Mouse (Mus musculus): ENCODE data around the gene Adss. TPM values are rescaled to one million over a fixed set of nuclear protein-coding genes. Genes with fewer than 3 reads are reported as not detected.
"Not testable (repeated sequence)": the region's sequence is repeated elsewhere in the genome, so short reads cannot be mapped to it uniquely, and the experiment has no call there.

The Adss gene
- 38.1 and 39.8 TPM in 2 replicates for polyA plus RNA-seq (2015; fragmentation: Nextera tagmentation; extraction: Ambion mirVana)

GRCm38 (mm10) chr1:177796193-177796939 lies at the start of gene Adss:
Adss (minus strand) TSS chr1:177796511.
- no peaks in the 10 kb centered on the region for H3K36me3 ChIP-seq
- ATAC-seq (ENCODE audit: insufficient number of reproducible peaks, low FRiP score, low TSS enrichment, low read depth): peak; percentile 100
- WGBS: under 1% methylated on average over 50 of the region's 64 CpGs
- no peaks in the 10 kb centered on the region for H3K9me3 ChIP-seq
- H3K27ac ChIP-seq: peak within 1 kb of the TSS; percentile 97
- H3K9ac ChIP-seq: peak within 1 kb of the TSS; percentile 88
- no peaks in the 10 kb centered on the region for H3K27me3 ChIP-seq
- H3K4me2 ChIP-seq: peak within 1 kb of the TSS; percentile 64
- peaks cover 7% of the 10 kb centered on the region; the same call in 1 of the 2 replicates for H3K4me1 ChIP-seq
- H3K4me3 ChIP-seq: peak within 1 kb of the TSS; percentile 95

GRCm38 (mm10) chr1:177845812-177846211 lies 49.5 kb upstream of the Adss start:
- not testable (repeated sequence) for ATAC-seq (ENCODE audit: insufficient number of reproducible peaks, low FRiP score, low TSS enrichment, low read depth); H3K27me3 ChIP-seq; H3K4me2 ChIP-seq; H3K9me3 ChIP-seq; H3K4me3 ChIP-seq; H3K9ac ChIP-seq; H3K27ac ChIP-seq; H3K4me1 ChIP-seq; H3K36me3 ChIP-seq
- WGBS: 42% methylated on average over 3 of the region's 3 CpGs

- not testable (repeated sequence) for ATAC-seq (ENCODE audit: insufficient number of reproducible peaks, low FRiP score, low TSS enrichment, low read depth); H3K9me3 ChIP-seq
These were observed 31.5 kb upstream of the Adss start for GRCm38 (mm10) chr1:177827776-177828175.

GRCm38 (mm10) chr1:177806772-177807171 lies 10.5 kb upstream of the Adss start:
- H3K27me3 ChIP-seq; H3K4me2 ChIP-seq; H3K9ac ChIP-seq; ATAC-seq (ENCODE audit: insufficient number of reproducible peaks, low FRiP score, low TSS enrichment, low read depth); H3K27ac ChIP-seq; H3K36me3 ChIP-seq; H3K9me3 ChIP-seq; H3K4me3 ChIP-seq; H3K4me1 ChIP-seq: not testable (repeated sequence)
- 40% methylated on average over 1 of the region's 1 CpGs for WGBS

More at GRCm38 (mm10) chr1:177827776-177828175, 31.5 kb upstream of the Adss start:
- H3K9ac ChIP-seq, H3K27ac ChIP-seq, H3K4me3 ChIP-seq, H3K4me1 ChIP-seq, H3K36me3 ChIP-seq, H3K27me3 ChIP-seq, H3K4me2 ChIP-seq: not testable (repeated sequence)
- WGBS: 69% methylated on average over 4 of the region's 4 CpGs

- Histone ChIP-seq H3K9ac (no peak overlapping the region), H3K27ac (no peak overlapping the region), H3K4me2 (no peak overlapping the region), H3K27me3 (no peaks in the 10 kb centered on the region), H3K36me3 (no peaks in the 10 kb centered on the region), H3K4me1 (no peaks in the 10 kb centered on the region), H3K9me3 (no peaks in the 10 kb centered on the region), H3K4me3 (no peak overlapping the region)
- 84% methylated on average over 2 of the region's 2 CpGs for WGBS
- ATAC-seq (ENCODE audit: insufficient number of reproducible peaks, low FRiP score, low TSS enrichment, low read depth): no peak
These were observed 7.2 kb upstream of the Adss start for GRCm38 (mm10) chr1:177803511-177803910.

GRCm38 (mm10) chr1:177797151-177797755 lies 942 bp upstream of the Adss start:
- H3K4me1 ChIP-seq: peaks cover 7% of the 10 kb centered on the region; the same call in 1 of the 2 replicates
- peak overlapping the region; percentile 20; the same call in 1 of the 2 replicates for H3K4me2 ChIP-seq
- 68% methylated on average over 8 of the region's 8 CpGs for WGBS
- H3K4me3 ChIP-seq: no peak overlapping the region
- H3K9me3 ChIP-seq: no peaks in the 10 kb centered on the region
- no peak overlapping the region for H3K27ac ChIP-seq
- ATAC-seq (ENCODE audit: insufficient number of reproducible peaks, low FRiP score, low TSS enrichment, low read depth): no peak
- no peak overlapping the region for H3K9ac ChIP-seq
- H3K36me3 ChIP-seq: no peaks in the 10 kb centered on the region
- no peaks in the 10 kb centered on the region for H3K27me3 ChIP-seq

GRCm38 (mm10) chr1:177795421-177796192 lies 704 bp downstream of the Adss start:
- peak overlapping the region; percentile 95 for H3K4me3 ChIP-seq
- under 1% methylated on average over 41 of the region's 41 CpGs for WGBS
- no peaks in the 10 kb centered on the region for H3K36me3 ChIP-seq
- no peaks in the 10 kb centered on the region for H3K9me3 ChIP-seq
- H3K27ac ChIP-seq: peak overlapping the region; percentile 97
- peak; percentile 12; the same call in 1 of the 2 replicates for ATAC-seq (ENCODE audit: insufficient number of reproducible peaks, low FRiP score, low TSS enrichment, low read depth)
- no peaks in the 10 kb centered on the region for H3K27me3 ChIP-seq
- H3K9ac ChIP-seq: peak overlapping the region; percentile 88
- H3K4me2 ChIP-seq: peak overlapping the region; percentile 64
- peaks cover 7% of the 10 kb centered on the region; the same call in 1 of the 2 replicates for H3K4me1 ChIP-seq

GRCm38 (mm10) chr1:177794866-177795265 lies 1.4 kb downstream of the Adss start:
- Histone ChIP-seq H3K9ac (peak overlapping the region; percentile 26; the same call in 1 of the 2 replicates), H3K4me1 (peaks cover 7% of the 10 kb centered on the region; the same call in 1 of the 2 replicates), H3K27me3 (no peaks in the 10 kb centered on the region), H3K36me3 (no peaks in the 10 kb centered on the region), H3K9me3 (no peaks in the 10 kb centered on the region), H3K4me3 (peak overlapping the region; percentile 95), H3K4me2 (peak overlapping the region; percentile 64), H3K27ac (peak overlapping the region; percentile 24)
- ATAC-seq (ENCODE audit: insufficient number of reproducible peaks, low FRiP score, low TSS enrichment, low read depth): no peak
- 3% methylated on average over 8 of the region's 8 CpGs for WGBS

GRCm38 (mm10) chr1:177792835-177793234 lies 3.5 kb downstream of the Adss start:
- Histone ChIP-seq H3K9me3 (no peaks in the 10 kb centered on the region; the same call in 1 of the 2 replicates), H3K27me3 (no peaks in the 10 kb centered on the region), H3K4me2 (no peak overlapping the region), H3K27ac (no peak overlapping the region), H3K36me3 (no peaks in the 10 kb centered on the region), H3K4me3 (no peak overlapping the region), H3K9ac (no peak overlapping the region), H3K4me1 (peaks cover 7% of the 10 kb centered on the region; the same call in 1 of the 2 replicates)
- WGBS: 79% methylated on average over 3 of the region's 3 CpGs
- no peak for ATAC-seq (ENCODE audit: insufficient number of reproducible peaks, low FRiP score, low TSS enrichment, low read depth)

GRCm38 (mm10) chr1:177777397-177777796 lies 18.9 kb downstream of the Adss start:
- Histone ChIP-seq H3K4me1 (no peaks in the 10 kb centered on the region), H3K4me2 (no peak overlapping the region), H3K27ac (no peak overlapping the region), H3K27me3 (no peaks in the 10 kb centered on the region), H3K9ac (no peak overlapping the region), H3K4me3 (no peak overlapping the region), H3K36me3 (peaks cover 24% of the 10 kb centered on the region), H3K9me3 (no peaks in the 10 kb centered on the region)
- 64% methylated on average over 2 of the region's 2 CpGs for WGBS
- no peak for ATAC-seq (ENCODE audit: insufficient number of reproducible peaks, low FRiP score, low TSS enrichment, low read depth)

- H3K4me2 ChIP-seq: no peak overlapping the region
- no peaks in the 10 kb centered on the region for H3K9me3 ChIP-seq
- no peak overlapping the region for H3K4me3 ChIP-seq
- no peaks in the 10 kb centered on the region for H3K27me3 ChIP-seq
- no peaks in the 10 kb centered on the region for H3K4me1 ChIP-seq
- H3K9ac ChIP-seq: no peak overlapping the region
- no peak for ATAC-seq (ENCODE audit: insufficient number of reproducible peaks, low FRiP score, low TSS enrichment, low read depth)
- peaks cover 44% of the 10 kb centered on the region for H3K36me3 ChIP-seq
- no peak overlapping the region for H3K27ac ChIP-seq
These were observed 27.4 kb downstream of the Adss start for GRCm38 (mm10) chr1:177768931-177769330.
